Mouse (Mus musculus): Measurements from ENCODE around the gene Tspo. TPM values are rescaled to one million over a fixed set of nuclear protein-coding genes. Genes with fewer than 3 reads are reported as not detected.

Gene Tspo
- polyA plus RNA-seq (2014; fragmentation: Nextera tagmentation; extraction: Ambion mirVana) = 56.7 and 70.8 TPM in 2 replicates

DNA sequence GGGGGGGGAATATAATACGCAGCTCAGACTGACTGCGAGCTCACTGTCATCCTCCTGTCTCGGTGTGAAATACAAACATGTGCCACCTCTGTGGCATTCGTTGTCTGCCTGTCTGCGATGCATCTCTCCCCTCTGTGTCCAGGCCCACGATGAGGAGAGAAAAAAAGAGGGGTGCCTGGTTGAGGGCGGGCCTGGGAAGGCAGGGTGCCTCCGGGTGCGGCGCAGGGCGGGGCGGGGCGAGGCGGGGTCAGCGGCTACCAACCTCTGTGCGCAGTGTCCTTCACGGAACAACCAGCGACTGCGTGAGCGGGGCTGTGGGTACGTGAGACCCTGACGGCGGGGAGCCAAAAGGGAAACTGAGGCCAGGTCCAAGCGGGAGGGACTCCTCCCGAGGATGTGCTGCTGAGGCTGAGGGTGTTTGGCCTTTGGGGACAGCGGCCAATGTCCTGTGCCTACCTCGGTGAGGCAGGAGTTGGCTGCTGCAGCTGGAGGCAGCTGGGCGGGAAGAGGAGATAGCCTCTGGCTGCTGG is at the start of gene Tspo, which contains the start of gene Mcat:
Gene Tspo, plus strand, starts transcription at position 266 of the 530 bp plus-strand sequence.
Gene Mcat, minus strand, starts transcription at position 461 of the 530 bp plus-strand sequence.
- Histone ChIP-seq H3K36me3 (ENCODE audit: control insufficient read depth, insufficient read depth, low read length) (no peaks in the 10 kb centered on the region), H3K9ac (ENCODE audit: low read depth, low read length) (peak within 1 kb of the TSS; percentile 58), H3K9me3 (ENCODE audit: control insufficient read depth, low read length) (no peaks in the 10 kb centered on the region), H3K4me2 (ENCODE audit: low read depth, low read length) (peak within 1 kb of the TSS; percentile 97), H3K27ac (replicated peaks; ENCODE audit: low read depth, low read length) (peak within 1 kb of the TSS; percentile 44), H3K4me3 (ENCODE audit: low read depth, low read length) (peak within 1 kb of the TSS; percentile 45), H3K27me3 (replicated peaks; ENCODE audit: control insufficient read depth, insufficient read depth, low read length) (no peaks in the 10 kb centered on the region), H3K4me1 (ENCODE audit: control insufficient read depth, insufficient read depth, low read length) (peaks cover 11% of the 10 kb centered on the region; the same call in 1 of the 2 replicates)
- DNase-seq (ENCODE audit: low spot score) (no peak), ATAC-seq (ENCODE audit: low read depth) (0 out of 2 replicates have a peak, but pooled peaks have one; percentile 35)
- under 1% methylated on average over 19 of the region's 28 CpGs for WGBS

DNA sequence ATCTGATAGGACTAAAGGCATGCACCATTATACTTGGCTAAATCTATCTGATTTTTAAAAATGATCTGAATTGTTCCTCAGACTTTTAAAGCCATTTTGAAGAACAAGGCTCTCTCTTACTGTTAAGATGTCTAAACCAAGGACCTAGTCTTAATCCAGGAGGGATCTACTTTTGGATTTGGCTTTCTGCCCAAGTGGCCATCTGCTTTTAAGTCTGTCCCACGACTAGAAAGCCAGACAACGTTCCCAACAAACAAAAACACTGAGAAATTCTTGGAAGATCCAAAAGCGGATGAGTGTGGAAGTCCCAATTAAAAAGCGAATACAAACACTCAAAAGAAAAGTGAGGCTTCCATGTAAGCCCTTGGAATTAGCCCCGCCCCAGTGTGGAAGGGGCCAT is 48.4 kb upstream of the Tspo start:
- DNase-seq (ENCODE audit: low spot score) (no peak), ATAC-seq (ENCODE audit: low read depth) (no peak)
- 64% methylated on average over 5 of the region's 5 CpGs for whole genome bisulfite sequencing
- no peak overlapping the region for H3K9ac ChIP-seq (ENCODE audit: low read depth, low read length)
- H3K27me3 ChIP-seq (replicated peaks; ENCODE audit: control insufficient read depth, insufficient read depth, low read length) = no peaks in the 10 kb centered on the region
- no peaks in the 10 kb centered on the region for H3K36me3 ChIP-seq (ENCODE audit: control insufficient read depth, insufficient read depth, low read length)
- no peak overlapping the region for H3K4me3 ChIP-seq (ENCODE audit: low read depth, low read length)
- no peak overlapping the region for H3K4me2 ChIP-seq (ENCODE audit: low read depth, low read length)
- peaks cover 3% of the 10 kb centered on the region for H3K4me1 ChIP-seq (ENCODE audit: control insufficient read depth, insufficient read depth, low read length)
- no peaks in the 10 kb centered on the region for H3K9me3 ChIP-seq (ENCODE audit: control insufficient read depth, low read length)
- no peak overlapping the region for H3K27ac ChIP-seq (replicated peaks; ENCODE audit: low read depth, low read length)

DNA sequence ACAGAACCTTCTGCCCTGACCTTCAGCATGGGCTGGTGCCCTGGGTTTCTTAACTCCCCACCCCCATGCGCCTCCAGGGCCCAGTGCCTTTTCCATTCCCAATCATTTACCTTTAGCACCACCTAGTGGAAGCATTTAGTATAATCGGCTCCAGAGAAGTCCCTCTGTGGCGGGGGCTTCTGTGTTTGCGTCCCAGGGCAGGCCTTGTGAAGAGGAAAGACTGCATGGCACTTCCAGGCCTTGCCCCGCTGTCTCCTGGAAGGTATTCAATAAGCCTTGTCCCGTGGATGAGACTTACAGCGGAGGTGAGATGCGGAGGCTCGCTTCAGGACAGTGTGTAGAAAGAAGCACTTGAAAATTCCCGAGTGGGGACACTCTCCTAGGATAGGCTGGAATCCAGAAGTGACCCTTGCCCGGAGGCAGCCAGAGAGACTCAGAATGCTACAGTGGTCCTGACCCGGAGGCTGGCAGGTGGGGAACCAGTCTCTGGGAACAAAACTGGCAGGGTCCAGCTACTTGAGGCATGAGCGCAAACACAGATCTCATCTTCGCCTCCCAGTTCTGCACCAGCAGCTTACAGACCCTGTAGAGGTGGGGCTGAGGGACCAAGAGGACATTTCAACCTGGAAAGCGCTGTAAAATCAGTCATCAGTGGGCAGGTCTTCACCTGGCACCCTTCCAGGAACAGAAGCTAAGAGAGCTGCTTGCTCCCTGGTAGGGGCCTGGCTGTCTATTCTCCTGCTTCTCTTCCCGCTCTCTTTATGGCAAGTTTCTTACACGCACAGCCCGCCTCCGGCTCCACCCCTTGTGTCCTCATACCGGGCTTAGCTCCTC is 45.0 kb upstream of the Tspo start:
- peak; percentile 71; the same call in 1 of the 2 replicates for ATAC-seq (ENCODE audit: low read depth)
- no peaks in the 10 kb centered on the region for H3K4me1 ChIP-seq (ENCODE audit: control insufficient read depth, insufficient read depth, low read length)
- H3K9ac ChIP-seq (ENCODE audit: low read depth, low read length) = peak overlapping the region; percentile 39; the same call in 1 of the 2 replicates
- H3K36me3 ChIP-seq (ENCODE audit: control insufficient read depth, insufficient read depth, low read length) = no peaks in the 10 kb centered on the region
- no peak overlapping the region for H3K4me3 ChIP-seq (ENCODE audit: low read depth, low read length)
- 33% methylated on average over 19 of the region's 20 CpGs for WGBS
- H3K4me2 ChIP-seq (ENCODE audit: low read depth, low read length) = peak overlapping the region; percentile 17; the same call in 1 of the 2 replicates
- DNase-seq (ENCODE audit: low spot score) = peak; percentile 84
- H3K27me3 ChIP-seq (replicated peaks; ENCODE audit: control insufficient read depth, insufficient read depth, low read length) = no peaks in the 10 kb centered on the region
- no peaks in the 10 kb centered on the region for H3K9me3 ChIP-seq (ENCODE audit: control insufficient read depth, low read length)
- no peak overlapping the region for H3K27ac ChIP-seq (replicated peaks; ENCODE audit: low read depth, low read length)

DNA sequence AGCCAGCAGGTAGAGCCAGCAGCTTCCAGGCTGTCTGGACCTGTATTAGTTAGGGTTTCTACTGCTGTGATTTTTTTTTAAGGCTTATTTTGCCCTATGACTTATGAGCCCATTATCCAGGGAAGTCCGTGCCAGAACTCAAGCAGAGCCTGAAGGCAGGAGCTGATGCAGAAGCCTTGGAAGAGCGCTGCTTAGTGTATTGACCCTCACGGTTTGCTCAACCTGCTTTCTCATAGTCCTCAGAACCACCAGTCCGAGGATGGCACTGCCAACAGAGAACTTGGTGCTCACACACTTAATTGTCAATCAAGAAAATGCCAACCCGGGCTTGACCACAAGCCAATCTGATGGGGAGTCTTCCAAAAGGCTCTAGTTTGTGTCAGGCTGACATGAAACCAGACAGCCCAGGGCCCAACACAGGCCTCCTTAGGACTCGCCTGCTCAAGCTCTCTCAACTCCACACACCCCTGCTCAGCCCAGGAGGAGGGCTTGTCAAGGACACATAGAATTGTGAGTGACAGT is 42.5 kb upstream of the Tspo start:
- Histone ChIP-seq H3K27me3 (replicated peaks; ENCODE audit: control insufficient read depth, insufficient read depth, low read length) (peaks cover 14% of the 10 kb centered on the region), H3K27ac (replicated peaks; ENCODE audit: low read depth, low read length) (no peak overlapping the region), H3K4me3 (ENCODE audit: low read depth, low read length) (no peak overlapping the region), H3K36me3 (ENCODE audit: control insufficient read depth, insufficient read depth, low read length) (no peaks in the 10 kb centered on the region), H3K9ac (ENCODE audit: low read depth, low read length) (no peak overlapping the region), H3K9me3 (ENCODE audit: control insufficient read depth, low read length) (no peaks in the 10 kb centered on the region), H3K4me2 (ENCODE audit: low read depth, low read length) (no peak overlapping the region), H3K4me1 (ENCODE audit: control insufficient read depth, insufficient read depth, low read length) (no peaks in the 10 kb centered on the region; the same call in 1 of the 2 replicates)
- 84% methylated on average over 6 of the region's 6 CpGs for WGBS
- no peak for DNase-seq (ENCODE audit: low spot score)
- no peak for ATAC-seq (ENCODE audit: low read depth)

DNA sequence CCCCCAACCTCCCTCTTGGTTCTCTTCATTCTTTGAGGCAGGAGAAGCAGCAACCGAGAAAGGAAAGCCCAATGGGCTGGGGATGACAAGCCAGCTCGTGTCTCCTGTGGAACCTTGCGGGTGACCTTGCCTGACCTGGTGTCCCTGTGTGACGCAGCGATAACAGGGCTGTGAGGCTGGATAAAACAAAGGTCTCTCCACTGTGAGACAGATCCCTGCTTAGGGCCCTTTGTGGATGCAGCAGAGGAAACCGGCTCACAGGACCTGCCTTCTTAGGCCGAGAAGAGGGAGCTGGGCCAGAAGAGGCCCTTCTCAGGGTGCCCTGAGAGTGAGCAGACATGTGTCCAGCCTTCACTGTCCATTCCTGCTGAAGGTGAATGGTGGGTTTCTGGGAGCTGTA is 40.2 kb upstream of the Tspo start:
- Histone ChIP-seq H3K36me3 (ENCODE audit: control insufficient read depth, insufficient read depth, low read length) (no peaks in the 10 kb centered on the region), H3K9me3 (ENCODE audit: control insufficient read depth, low read length) (no peaks in the 10 kb centered on the region), H3K4me3 (ENCODE audit: low read depth, low read length) (no peak overlapping the region), H3K9ac (ENCODE audit: low read depth, low read length) (no peak overlapping the region), H3K27ac (replicated peaks; ENCODE audit: low read depth, low read length) (no peak overlapping the region), H3K27me3 (replicated peaks; ENCODE audit: control insufficient read depth, insufficient read depth, low read length) (peaks cover 37% of the 10 kb centered on the region), H3K4me1 (ENCODE audit: control insufficient read depth, insufficient read depth, low read length) (peaks cover 7% of the 10 kb centered on the region), H3K4me2 (ENCODE audit: low read depth, low read length) (no peak overlapping the region)
- no peak for DNase-seq (ENCODE audit: low spot score)
- ATAC-seq (ENCODE audit: low read depth) = no peak
- WGBS = 26% methylated on average over 7 of the region's 7 CpGs

DNA sequence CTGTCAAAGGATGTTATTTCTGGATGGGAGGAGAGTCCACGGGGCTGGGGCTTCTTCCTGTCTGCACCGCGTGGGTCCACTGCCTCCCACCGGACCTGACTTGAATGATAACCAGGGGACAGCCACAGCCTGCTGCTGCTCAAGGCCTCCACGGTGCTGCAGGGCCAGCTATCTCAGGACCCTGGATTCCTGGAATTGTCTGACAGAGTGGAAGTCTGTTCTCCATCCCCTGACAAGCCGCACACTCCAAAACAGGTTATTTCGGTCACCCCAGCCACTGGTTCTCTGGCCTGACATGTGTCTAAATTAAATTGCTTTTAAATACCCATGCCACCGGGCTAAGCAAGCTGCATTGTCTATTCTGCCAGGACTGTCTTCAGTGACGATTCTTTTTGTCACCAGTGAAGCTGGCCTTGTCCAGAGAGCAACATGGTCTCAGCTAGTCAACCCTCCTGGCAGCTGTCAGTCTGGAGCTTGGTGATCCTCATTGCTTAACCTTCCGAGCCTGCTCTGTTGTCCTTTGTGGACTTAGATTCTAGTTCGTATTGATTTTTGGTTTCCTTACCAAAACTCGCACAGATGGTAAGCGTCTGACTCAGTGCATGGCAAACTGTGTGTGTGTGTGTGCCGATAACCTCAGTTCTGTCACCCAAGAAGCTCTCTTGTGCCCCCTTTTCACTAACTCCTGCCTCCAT is 39.6 kb upstream of the Tspo start:
- ATAC-seq (ENCODE audit: low read depth) (no peak), DNase-seq (ENCODE audit: low spot score) (no peak)
- no peak overlapping the region for H3K4me2 ChIP-seq (ENCODE audit: low read depth, low read length)
- no peak overlapping the region for H3K27ac ChIP-seq (replicated peaks; ENCODE audit: low read depth, low read length)
- no peak overlapping the region for H3K9ac ChIP-seq (ENCODE audit: low read depth, low read length)
- no peaks in the 10 kb centered on the region for H3K36me3 ChIP-seq (ENCODE audit: control insufficient read depth, insufficient read depth, low read length)
- peaks cover 42% of the 10 kb centered on the region for H3K27me3 ChIP-seq (replicated peaks; ENCODE audit: control insufficient read depth, insufficient read depth, low read length)
- peaks cover 7% of the 10 kb centered on the region for H3K4me1 ChIP-seq (ENCODE audit: control insufficient read depth, insufficient read depth, low read length)
- no peaks in the 10 kb centered on the region for H3K9me3 ChIP-seq (ENCODE audit: control insufficient read depth, low read length)
- WGBS = 59% methylated on average over 14 of the region's 14 CpGs
- H3K4me3 ChIP-seq (ENCODE audit: low read depth, low read length) = no peak overlapping the region

DNA sequence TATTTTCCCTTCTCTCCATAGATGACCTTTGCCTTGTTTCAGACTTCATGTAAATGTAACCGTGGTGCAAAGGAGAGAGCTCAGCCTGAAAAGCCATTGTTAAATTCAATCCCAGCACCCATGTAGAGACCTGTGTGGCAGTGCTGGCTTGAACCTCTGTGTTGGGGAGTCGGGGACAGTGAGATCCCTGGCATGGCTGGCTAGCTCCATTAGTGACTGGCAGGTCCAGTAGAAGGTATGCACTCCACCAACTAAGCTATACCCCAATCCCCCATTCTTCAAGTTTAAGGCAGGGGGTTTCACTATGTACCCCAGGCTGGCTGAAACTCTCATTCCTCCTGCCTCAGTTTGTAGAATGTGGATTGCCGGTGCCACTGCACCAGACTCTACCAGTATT is 39.1 kb upstream of the Tspo start:
- ATAC-seq (ENCODE audit: low read depth) (no peak), DNase-seq (ENCODE audit: low spot score) (no peak)
- H3K4me2 ChIP-seq (ENCODE audit: low read depth, low read length) = no peak overlapping the region
- no peaks in the 10 kb centered on the region for H3K36me3 ChIP-seq (ENCODE audit: control insufficient read depth, insufficient read depth, low read length)
- H3K4me1 ChIP-seq (ENCODE audit: control insufficient read depth, insufficient read depth, low read length) = peaks cover 7% of the 10 kb centered on the region
- H3K9me3 ChIP-seq (ENCODE audit: control insufficient read depth, low read length) = no peaks in the 10 kb centered on the region
- H3K9ac ChIP-seq (ENCODE audit: low read depth, low read length) = no peak overlapping the region
- WGBS = 79% methylated on average over 3 of the region's 3 CpGs
- H3K27me3 ChIP-seq (replicated peaks; ENCODE audit: control insufficient read depth, insufficient read depth, low read length) = peaks cover 44% of the 10 kb centered on the region
- H3K4me3 ChIP-seq (ENCODE audit: low read depth, low read length) = no peak overlapping the region
- no peak overlapping the region for H3K27ac ChIP-seq (replicated peaks; ENCODE audit: low read depth, low read length)

DNA sequence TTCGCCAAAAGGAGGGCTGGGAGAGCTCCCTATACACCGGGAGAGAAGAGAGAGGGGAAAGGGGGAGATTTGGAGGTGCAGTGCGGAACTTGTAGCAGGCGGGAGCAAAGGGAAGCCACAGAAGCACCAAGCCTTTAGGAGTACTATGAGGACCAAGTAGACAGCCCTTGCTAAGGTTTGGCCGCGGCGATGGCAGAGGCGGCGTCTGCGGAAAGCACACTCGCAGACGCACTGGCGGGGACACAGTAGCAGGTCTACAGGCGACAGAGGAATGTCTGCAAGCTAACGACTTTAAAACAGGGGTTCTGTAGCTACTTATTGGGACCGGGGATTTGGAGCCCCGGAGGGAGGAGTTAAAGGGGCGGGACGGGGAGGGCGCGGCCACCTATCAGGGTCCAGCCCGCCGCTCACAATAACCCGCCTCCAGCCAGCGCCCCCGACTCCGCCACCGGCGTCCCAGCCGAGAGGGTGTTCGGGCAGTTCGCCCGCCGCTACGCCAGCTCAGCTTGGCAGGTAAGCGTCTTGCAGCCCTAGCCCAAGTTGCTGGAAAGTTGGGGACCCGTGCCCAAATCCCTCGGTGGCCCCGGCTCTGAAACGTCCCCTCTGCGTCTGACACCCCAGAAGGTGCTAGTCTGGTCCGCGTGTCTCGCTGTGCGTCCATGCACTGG is 36.8 kb upstream of the Tspo start, which contains the start of gene Bik:
Gene Bik, plus strand, starts transcription at position 439 of the 668 bp plus-strand sequence.
- Histone ChIP-seq H3K27me3 (replicated peaks; ENCODE audit: control insufficient read depth, insufficient read depth, low read length) (peaks cover 44% of the 10 kb centered on the region), H3K9ac (ENCODE audit: low read depth, low read length) (peak within 1 kb of the TSS; percentile 62), H3K36me3 (ENCODE audit: control insufficient read depth, insufficient read depth, low read length) (no peaks in the 10 kb centered on the region), H3K27ac (replicated peaks; ENCODE audit: low read depth, low read length) (no peak within 1 kb of the TSS), H3K4me2 (ENCODE audit: low read depth, low read length) (peak within 1 kb of the TSS; percentile 96), H3K4me1 (ENCODE audit: control insufficient read depth, insufficient read depth, low read length) (peaks cover 7% of the 10 kb centered on the region), H3K9me3 (ENCODE audit: control insufficient read depth, low read length) (no peaks in the 10 kb centered on the region), H3K4me3 (ENCODE audit: low read depth, low read length) (peak within 1 kb of the TSS; percentile 52)
- ATAC-seq (ENCODE audit: low read depth) = peak; percentile 77
- peak; percentile 56 for DNase-seq (ENCODE audit: low spot score)
- 1% methylated on average over 22 of the region's 45 CpGs for WGBS
